Mouse (Mus musculus) duodenum, adult 2 months (tissue): ENCODE measurements around the gene Ahsa2. TPM values are rescaled to one million over a fixed set of nuclear protein-coding genes. Genes with fewer than 3 reads are reported as not detected.

Experiments used
- polyA plus RNA-seq: library from polyadenylated mRNA; depleted of rRNA; stranded (reverse); fragments of >200 nt; gene quantifications from 2 replicates; pipeline ENCODE4 v1.2.3, GENCODE M21; 2012; ENCODE audit warnings: low replicate concordance; rRNA removed

The Ahsa2 gene
- polyA plus RNA-seq: 4.7 and 5.0 TPM in 2 replicates

DNA sequence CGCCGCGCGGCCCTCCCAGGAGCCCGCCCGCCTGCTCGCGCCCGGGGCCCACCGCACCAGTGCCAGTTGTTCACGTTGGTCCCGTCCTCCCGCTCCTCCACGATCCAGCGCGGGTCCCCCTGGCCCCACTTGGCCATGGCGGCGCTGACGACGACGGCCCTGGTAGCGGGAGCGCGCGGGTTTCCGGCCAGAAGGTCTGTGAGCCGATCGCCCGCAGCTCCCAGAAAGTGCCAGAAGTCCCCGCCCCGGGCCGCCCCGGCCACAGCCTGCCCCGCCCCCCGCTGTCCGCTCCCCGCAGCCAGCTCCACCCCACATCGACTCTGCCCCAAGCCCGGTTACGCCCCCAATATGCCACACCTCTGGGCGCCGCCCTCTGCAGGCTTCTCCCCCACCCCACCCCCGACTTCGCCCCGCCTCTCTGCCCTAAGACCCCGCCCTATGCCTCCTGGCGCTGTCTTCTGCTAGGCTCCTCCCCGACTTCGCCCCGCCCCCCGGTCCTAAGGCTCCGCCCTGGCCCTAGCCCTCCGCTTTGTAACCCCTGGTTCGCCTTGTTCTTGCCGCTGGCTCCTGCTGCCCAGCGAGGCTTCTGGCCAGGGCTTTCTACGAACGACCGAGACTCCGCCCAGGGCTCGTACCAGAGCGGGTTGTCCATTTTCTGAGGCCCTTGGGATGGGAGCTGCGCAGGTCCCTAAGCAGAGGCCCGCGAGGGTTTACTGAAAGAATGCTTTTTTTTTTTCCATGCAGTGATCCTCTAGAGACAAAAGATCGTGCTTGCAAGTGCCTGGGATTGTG, at the start of gene Ahsa2:
Gene Ahsa2, minus strand, starts transcription at position 313 of the 792 bp plus-strand sequence.

DNA sequence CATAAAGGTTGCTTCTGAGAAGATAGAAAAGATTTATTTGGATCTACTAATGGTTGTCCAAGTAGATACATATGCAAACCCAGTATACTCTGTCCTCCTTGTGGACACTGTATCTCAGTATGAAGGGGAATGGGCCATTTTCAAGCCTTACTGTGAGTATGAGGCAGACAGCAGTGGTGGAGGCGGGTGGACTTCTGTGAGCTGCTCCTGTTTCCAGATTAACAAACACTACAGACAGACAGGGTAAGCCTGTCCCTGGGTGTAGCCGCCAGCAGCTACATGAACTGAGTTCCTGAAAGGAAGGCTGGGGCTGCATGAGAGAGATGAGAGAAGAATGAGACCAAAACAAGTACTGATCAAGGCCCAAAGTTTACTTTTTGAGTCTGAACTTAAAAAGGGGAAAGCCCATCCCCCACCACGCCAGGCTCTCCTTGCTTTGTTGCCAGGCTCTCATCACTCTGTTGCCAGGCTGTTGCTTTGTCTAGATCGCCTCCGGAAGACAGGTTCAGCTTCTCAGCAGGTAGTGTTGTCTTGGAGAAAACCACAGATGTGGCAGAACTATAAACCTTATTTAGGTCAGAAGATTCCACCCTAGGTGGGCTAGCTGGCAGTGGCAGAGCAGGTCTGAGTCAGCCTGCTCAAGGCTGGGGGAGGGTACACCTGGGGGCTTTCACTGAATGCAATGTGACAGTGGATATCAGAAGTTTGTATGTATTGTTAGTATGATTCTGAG, 22.8 kb upstream of the Ahsa2 start, which contains the start of gene 1700093K21Rik:
Gene 1700093K21Rik, minus strand, starts transcription at position 683 of the 733 bp plus-strand sequence.

Other genes starting within 250 kb of the Ahsa2 start
- 1.9 TPM in 2 replicates for gene Xpo1, start 242.0 kb downstream of the Ahsa2 start, polyA plus RNA-seq
- 1.0 and 1.3 TPM in 2 replicates for gene Usp34, start 191.1 kb downstream of the Ahsa2 start, polyA plus RNA-seq
- gene 1700093K21Rik, start 23.1 kb upstream of the Ahsa2 start, polyA plus RNA-seq: not detected in 2 replicates
- 0.28 and 0.40 TPM in 2 replicates for gene 0610010F05Rik, start 135.6 kb upstream of the Ahsa2 start, polyA plus RNA-seq
- 0.13 and 0.58 TPM in 2 replicates for gene Pus10, start 167.6 kb upstream of the Ahsa2 start, polyA plus RNA-seq
- 7.6 and 14.3 TPM in 2 replicates for gene Pex13, start 167.9 kb upstream of the Ahsa2 start, polyA plus RNA-seq